Mouse (Mus musculus): ENCODE results near the gene Ddb2. TPM values are rescaled to one million over a fixed set of nuclear protein-coding genes. Genes with fewer than 3 reads are reported as not detected.

The Ddb2 gene
- total and polyA plus RNA-seq, 2 experiments, result 4.4 to 7.9 TPM

- TF ChIP-seq POLR2A (IDR thresholded peaks at IDR 0.05; ENCODE audit: extremely low read depth, insufficient read depth, low read length) (no peak), CTCF (IDR thresholded peaks at IDR 0.05; ENCODE audit: low read depth, low read length) (no peak)
- Histone ChIP-seq H3K79me2 (ENCODE audit: control insufficient read depth, insufficient read depth, low read length) (no peaks in the 10 kb centered on the region), H3K36me3 (ENCODE audit: control insufficient read depth, insufficient read depth, low read length) (peaks cover 43% of the 10 kb centered on the region), H3K4me3 (ENCODE audit: insufficient read depth, low read depth, low read length) (no peak overlapping the region), H3K27ac (replicated peaks; ENCODE audit: insufficient read depth, low read depth, low read length) (no peak overlapping the region), H3K4me1 (ENCODE audit: control insufficient read depth, insufficient read depth, low read length) (no peaks in the 10 kb centered on the region), H3K27me3 (ENCODE audit: control insufficient read depth, insufficient read depth, low read length) (no peaks in the 10 kb centered on the region), H3K9ac (ENCODE audit: low read depth, low read length) (no peak overlapping the region)
- WGBS, result 94% methylated on average over 25 of the region's 25 CpGs
- DNase-seq (ENCODE audit: extremely low read depth, low read depth, low spot score), result no peak
Measured at GRCm38 (mm10) chr2:91169587-91170322, 67.0 kb downstream of the Ddb2 start.

GRCm38 (mm10) chr2:91167629-91168028 is 69.2 kb downstream of the Ddb2 start:
- no peak overlapping the region for H3K9ac ChIP-seq (ENCODE audit: low read depth, low read length)
- H3K4me1 ChIP-seq (ENCODE audit: control insufficient read depth, insufficient read depth, low read length), result no peaks in the 10 kb centered on the region
- H3K4me3 ChIP-seq (ENCODE audit: insufficient read depth, low read depth, low read length), result no peak overlapping the region
- 93% methylated on average over 4 of the region's 4 CpGs for WGBS
- no peaks in the 10 kb centered on the region for H3K27me3 ChIP-seq (ENCODE audit: control insufficient read depth, insufficient read depth, low read length)
- DNase-seq (ENCODE audit: extremely low read depth, low read depth, low spot score), result no peak
- peaks cover 46% of the 10 kb centered on the region for H3K36me3 ChIP-seq (ENCODE audit: control insufficient read depth, insufficient read depth, low read length)
- TF ChIP-seq POLR2A (IDR thresholded peaks at IDR 0.05; ENCODE audit: extremely low read depth, insufficient read depth, low read length), result no peak
- TF ChIP-seq CTCF (IDR thresholded peaks at IDR 0.05; ENCODE audit: low read depth, low read length), result no peak
- no peak overlapping the region for H3K27ac ChIP-seq (replicated peaks; ENCODE audit: insufficient read depth, low read depth, low read length)
- no peaks in the 10 kb centered on the region for H3K79me2 ChIP-seq (ENCODE audit: control insufficient read depth, insufficient read depth, low read length)

GRCm38 (mm10) chr2:91164991-91165390 is 71.8 kb downstream of the Ddb2 start:
- Histone ChIP-seq H3K9ac (ENCODE audit: low read depth, low read length) (no peak overlapping the region), H3K4me1 (ENCODE audit: control insufficient read depth, insufficient read depth, low read length) (peaks cover 11% of the 10 kb centered on the region), H3K27me3 (ENCODE audit: control insufficient read depth, insufficient read depth, low read length) (no peaks in the 10 kb centered on the region), H3K79me2 (ENCODE audit: control insufficient read depth, insufficient read depth, low read length) (no peaks in the 10 kb centered on the region), H3K27ac (replicated peaks; ENCODE audit: insufficient read depth, low read depth, low read length) (no peak overlapping the region), H3K36me3 (ENCODE audit: control insufficient read depth, insufficient read depth, low read length) (peaks cover 33% of the 10 kb centered on the region), H3K4me3 (ENCODE audit: insufficient read depth, low read depth, low read length) (no peak overlapping the region)
- 64% methylated on average over 6 of the region's 6 CpGs for WGBS
- no peak for DNase-seq (ENCODE audit: extremely low read depth, low read depth, low spot score)
- TF ChIP-seq POLR2A (IDR thresholded peaks at IDR 0.05; ENCODE audit: extremely low read depth, insufficient read depth, low read length) (no peak), CTCF (IDR thresholded peaks at IDR 0.05; ENCODE audit: low read depth, low read length) (no peak)

- Histone ChIP-seq H3K27me3 (ENCODE audit: control insufficient read depth, insufficient read depth, low read length) (no peaks in the 10 kb centered on the region), H3K36me3 (ENCODE audit: control insufficient read depth, insufficient read depth, low read length) (peaks cover 26% of the 10 kb centered on the region), H3K79me2 (ENCODE audit: control insufficient read depth, insufficient read depth, low read length) (no peaks in the 10 kb centered on the region), H3K27ac (replicated peaks; ENCODE audit: insufficient read depth, low read depth, low read length) (no peak overlapping the region), H3K4me1 (ENCODE audit: control insufficient read depth, insufficient read depth, low read length) (peaks cover 15% of the 10 kb centered on the region), H3K9ac (ENCODE audit: low read depth, low read length) (no peak overlapping the region), H3K4me3 (ENCODE audit: insufficient read depth, low read depth, low read length) (no peak overlapping the region)
- TF ChIP-seq CTCF (IDR thresholded peaks at IDR 0.05; ENCODE audit: low read depth, low read length) (no peak), POLR2A (IDR thresholded peaks at IDR 0.05; ENCODE audit: extremely low read depth, insufficient read depth, low read length) (no peak)
- DNase-seq (ENCODE audit: extremely low read depth, low read depth, low spot score), result no peak
- 97% methylated on average over 5 of the region's 5 CpGs for WGBS
Measured at GRCm38 (mm10) chr2:91163532-91163931, 73.2 kb downstream of the Ddb2 start.

GRCm38 (mm10) chr2:91162952-91163351 is 73.8 kb downstream of the Ddb2 start:
- Histone ChIP-seq H3K27me3 (ENCODE audit: control insufficient read depth, insufficient read depth, low read length) (no peaks in the 10 kb centered on the region), H3K79me2 (ENCODE audit: control insufficient read depth, insufficient read depth, low read length) (no peaks in the 10 kb centered on the region), H3K27ac (replicated peaks; ENCODE audit: insufficient read depth, low read depth, low read length) (no peak overlapping the region), H3K36me3 (ENCODE audit: control insufficient read depth, insufficient read depth, low read length) (peaks cover 27% of the 10 kb centered on the region), H3K4me1 (ENCODE audit: control insufficient read depth, insufficient read depth, low read length) (peaks cover 15% of the 10 kb centered on the region), H3K4me3 (ENCODE audit: insufficient read depth, low read depth, low read length) (no peak overlapping the region), H3K9ac (ENCODE audit: low read depth, low read length) (no peak overlapping the region)
- 89% methylated on average over 4 of the region's 4 CpGs for WGBS
- no peak for DNase-seq (ENCODE audit: extremely low read depth, low read depth, low spot score)
- TF ChIP-seq CTCF (IDR thresholded peaks at IDR 0.05; ENCODE audit: low read depth, low read length), result no peak
- TF ChIP-seq POLR2A (IDR thresholded peaks at IDR 0.05; ENCODE audit: extremely low read depth, insufficient read depth, low read length), result no peak

Other genes starting within 250 kb of the Ddb2 start
- 0.07 TPM in 1 of 2 replicates, not detected in the other for gene Rapsn, start 201.4 kb downstream of the Ddb2 start, total RNA-seq (2014; rRNA removed)
- gene Rapsn, start 201.4 kb downstream of the Ddb2 start, polyA plus RNA-seq (2012; rRNA removed), result 0.09 TPM in 1 of 2 replicates, not detected in the other
- 147 and 190 TPM in 2 replicates for gene Psmc3, start 183.0 kb downstream of the Ddb2 start, total RNA-seq (2014; rRNA removed)
- gene Psmc3, start 183.0 kb downstream of the Ddb2 start, polyA plus RNA-seq (2012; rRNA removed), result 69.4 and 71.4 TPM in 2 replicates
- 4.3 and 6.8 TPM in 2 replicates for gene Slc39a13, start 166.6 kb downstream of the Ddb2 start, total RNA-seq (2014; rRNA removed)
- gene Slc39a13, start 166.6 kb downstream of the Ddb2 start, polyA plus RNA-seq (2012; rRNA removed), result 13.1 and 17.5 TPM in 2 replicates
- gene Spi1, start 154.6 kb downstream of the Ddb2 start, total RNA-seq (2014; rRNA removed), result 3.7 and 4.8 TPM in 2 replicates
- gene Spi1, start 154.6 kb downstream of the Ddb2 start, polyA plus RNA-seq (2012; rRNA removed), result 9.5 and 16.5 TPM in 2 replicates
- gene Mybpc3, start 118.8 kb downstream of the Ddb2 start, total RNA-seq (2014; rRNA removed), result 0.07 TPM in 1 of 2 replicates, not detected in the other
- 0.01 and 0.04 TPM in 2 replicates for gene Mybpc3, start 118.8 kb downstream of the Ddb2 start, polyA plus RNA-seq (2012; rRNA removed)
- gene Madd, start 53.1 kb downstream of the Ddb2 start, total RNA-seq (2014; rRNA removed), result 14.1 and 16.5 TPM in 2 replicates
- 10.2 and 15.3 TPM in 2 replicates for gene Madd, start 53.1 kb downstream of the Ddb2 start, polyA plus RNA-seq (2012; rRNA removed)
- gene Nr1h3, start 34.1 kb downstream of the Ddb2 start, total RNA-seq (2014; rRNA removed), result 146 and 148 TPM in 2 replicates
- 190 and 198 TPM in 2 replicates for gene Nr1h3, start 34.1 kb downstream of the Ddb2 start, polyA plus RNA-seq (2012; rRNA removed)
- 23.9 and 25.5 TPM in 2 replicates for gene Acp2, start 34.1 kb downstream of the Ddb2 start, total RNA-seq (2014; rRNA removed)
- 35.8 and 45.0 TPM in 2 replicates for gene Acp2, start 34.1 kb downstream of the Ddb2 start, polyA plus RNA-seq (2012; rRNA removed)
- gene Pacsin3, start 19.0 kb upstream of the Ddb2 start, total RNA-seq (2014; rRNA removed), result 24.6 and 28.1 TPM in 2 replicates
- gene Pacsin3, start 19.0 kb upstream of the Ddb2 start, polyA plus RNA-seq (2012; rRNA removed), result 65.1 and 68.9 TPM in 2 replicates
- gene Arfgap2, start 28.0 kb upstream of the Ddb2 start, total RNA-seq (2014; rRNA removed), result 74.2 and 83.2 TPM in 2 replicates
- gene Arfgap2, start 28.0 kb upstream of the Ddb2 start, polyA plus RNA-seq (2012; rRNA removed), result 62.9 and 69.1 TPM in 2 replicates
- 3.6 and 7.5 TPM in 2 replicates for gene 1110051M20Rik, start 207.7 kb upstream of the Ddb2 start, total RNA-seq (2014; rRNA removed)
- gene 1110051M20Rik, start 207.7 kb upstream of the Ddb2 start, polyA plus RNA-seq (2012; rRNA removed), result 1.7 and 2.8 TPM in 2 replicates
- gene Lrp4, start 220.5 kb upstream of the Ddb2 start, total RNA-seq (2014; rRNA removed), result 13.8 and 14.7 TPM in 2 replicates
- 5.1 and 6.0 TPM in 2 replicates for gene Lrp4, start 220.5 kb upstream of the Ddb2 start, polyA plus RNA-seq (2012; rRNA removed)